Mouse (Mus musculus): ENCODE measurements around the gene Gm10228.
"Not testable (repeated sequence)": the region's sequence is repeated elsewhere in the genome, so short reads cannot be mapped to it uniquely, and the experiment has no call there.

The Gm10228 gene

DNA sequence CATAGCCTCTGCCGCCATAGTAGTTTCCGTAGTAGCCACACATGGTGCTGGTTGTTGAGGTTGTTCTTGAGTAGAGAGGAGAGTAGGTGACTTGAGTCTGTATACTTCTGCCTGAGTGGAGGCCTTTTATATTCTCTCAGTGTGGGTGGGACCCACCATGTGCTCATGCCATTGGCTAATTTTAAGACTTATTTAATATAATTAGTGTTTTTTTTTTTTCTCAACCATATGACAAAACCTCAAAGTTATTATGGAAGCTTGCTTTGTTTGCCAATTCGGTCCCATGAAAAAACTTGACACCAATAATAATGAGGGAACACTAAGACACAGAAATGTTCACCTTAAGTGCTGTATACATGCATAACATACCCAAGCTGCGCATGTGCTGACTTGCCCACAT, at the start of gene Gm10228:
Gm10228 (minus strand) TSS at position 101 of the 400 bp plus-strand sequence.
- not testable (repeated sequence) for DNase-seq

DNA sequence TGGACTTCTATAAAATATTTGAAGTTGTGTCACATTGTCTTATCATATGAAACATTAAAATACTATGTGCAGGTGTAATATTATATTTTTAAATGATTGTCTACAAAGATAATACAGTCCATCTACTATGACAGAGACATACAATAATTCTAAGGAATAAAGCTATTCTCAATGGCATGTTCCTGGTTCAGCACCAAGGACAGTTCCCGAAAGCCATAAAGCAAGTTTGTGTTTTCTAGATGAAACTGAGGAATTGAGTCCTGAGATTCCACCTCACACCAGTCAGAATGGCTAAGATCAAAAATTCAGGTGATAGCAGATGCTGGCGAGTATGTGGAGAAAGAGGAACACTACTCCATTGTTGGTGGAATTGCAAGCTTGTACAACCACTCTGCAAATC, 29.8 kb upstream of the Gm10228 start:
- not testable (repeated sequence) for DNase-seq

DNA sequence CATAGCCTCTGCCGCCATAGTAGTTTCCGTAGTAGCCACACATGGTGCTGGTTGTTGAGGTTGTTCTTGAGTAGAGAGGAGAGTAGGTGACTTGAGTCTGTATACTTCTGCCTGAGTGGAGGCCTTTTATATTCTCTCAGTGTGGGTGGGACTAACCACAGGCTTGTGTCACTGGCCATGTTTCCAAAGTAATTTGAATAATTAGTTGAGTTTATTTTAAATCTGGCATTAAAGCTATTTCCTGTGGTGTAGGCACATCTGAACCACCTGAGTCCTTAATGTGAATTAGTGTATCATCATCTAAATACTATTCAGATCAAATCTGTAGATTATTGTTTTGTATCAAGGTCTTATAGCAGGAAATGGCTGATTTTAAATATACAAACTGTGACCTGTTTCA, 22.6 kb upstream of the Gm10228 start, which contains the start of gene 1110025L11Rik:
1110025L11Rik (minus strand) TSS at position 101 of the 400 bp plus-strand sequence.
- not testable (repeated sequence) for DNase-seq

DNA sequence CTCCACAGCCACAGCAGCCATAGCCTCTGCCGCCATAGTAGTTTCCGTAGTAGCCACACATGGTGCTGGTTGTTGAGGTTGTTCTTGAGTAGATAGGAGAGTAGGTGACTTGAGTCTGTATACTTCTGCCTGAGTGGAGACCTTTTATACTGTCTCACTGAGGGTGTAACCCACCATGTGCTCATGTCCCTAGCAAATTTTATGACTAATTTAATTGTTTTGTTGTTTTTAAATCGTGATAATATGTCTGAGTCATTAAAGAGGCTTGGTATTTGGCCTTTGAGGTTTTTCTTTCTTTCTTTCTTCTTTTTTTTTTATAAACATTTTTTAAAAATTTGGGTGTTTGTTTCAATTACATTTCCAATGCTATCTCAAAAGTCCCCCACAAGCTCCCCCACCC, 6.5 kb upstream of the Gm10228 start, which contains the start of gene Krtap6-5:
Krtap6-5 (minus strand) TSS at position 101 of the 400 bp plus-strand sequence.
- no peak for DNase-seq

DNA sequence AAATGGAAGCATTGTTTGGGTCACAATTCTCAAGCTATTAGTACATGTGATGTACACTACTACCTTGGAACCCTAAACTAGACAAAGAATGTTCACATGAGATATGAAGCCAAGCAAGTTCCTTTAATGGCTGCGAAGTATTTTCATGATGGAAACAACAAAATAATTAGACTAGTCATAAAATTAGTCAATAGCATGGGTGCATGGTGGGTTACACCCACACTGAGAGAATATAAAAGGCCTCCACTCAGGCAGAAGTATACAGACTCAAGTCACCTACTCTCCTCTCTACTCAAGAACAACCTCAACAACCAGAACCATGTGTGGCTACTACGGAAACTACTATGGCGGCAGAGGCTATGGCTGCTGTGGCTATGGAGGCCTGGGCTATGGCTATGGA, 9.9 kb downstream of the Gm10228 start, which contains the start of gene Krtap6-1:
Krtap6-1 (plus strand) TSS at position 301 of the 400 bp plus-strand sequence.
- DNase-seq: not testable (repeated sequence)

DNA sequence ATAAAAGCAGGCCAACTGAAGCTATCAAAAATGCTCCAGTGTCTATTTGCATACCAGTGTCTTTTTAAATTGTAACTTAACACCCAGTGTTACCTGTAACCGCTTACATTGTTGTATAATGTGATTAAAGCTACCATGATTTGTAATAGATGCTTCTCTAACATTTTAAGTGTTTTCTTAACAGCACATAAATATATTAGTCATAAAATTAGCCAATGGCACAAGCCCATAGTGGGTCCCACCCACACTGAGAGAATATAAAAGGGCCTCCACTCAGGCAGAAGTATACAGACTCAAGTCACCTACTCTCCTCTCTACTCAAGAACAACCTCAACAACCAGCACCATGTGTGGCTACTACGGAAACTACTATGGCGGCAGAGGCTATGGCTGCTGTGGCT, 26.3 kb downstream of the Gm10228 start, which contains the start of gene Gm10229:
Gm10229 (plus strand) TSS at position 301 of the 400 bp plus-strand sequence.
- DNase-seq: not testable (repeated sequence)

DNA sequence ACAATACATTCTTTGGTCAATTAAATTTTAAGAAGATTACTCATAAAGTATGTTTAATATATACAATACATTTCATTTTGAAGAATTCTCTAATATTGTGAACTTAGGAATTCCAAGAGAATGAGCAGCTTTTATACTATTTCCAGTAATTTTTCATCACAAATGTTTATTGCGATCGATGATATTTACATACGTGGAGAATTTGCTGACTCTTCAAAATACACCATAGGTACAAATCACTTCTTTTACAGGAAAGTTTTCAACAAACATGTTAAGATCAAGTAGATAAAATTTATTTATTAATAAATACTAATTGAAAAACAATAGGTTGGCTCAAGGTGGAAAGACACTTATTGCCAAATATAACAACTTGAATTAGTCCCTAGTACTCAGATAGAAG, 27.3 kb downstream of the Gm10228 start:
- no peak for DNase-seq

DNA sequence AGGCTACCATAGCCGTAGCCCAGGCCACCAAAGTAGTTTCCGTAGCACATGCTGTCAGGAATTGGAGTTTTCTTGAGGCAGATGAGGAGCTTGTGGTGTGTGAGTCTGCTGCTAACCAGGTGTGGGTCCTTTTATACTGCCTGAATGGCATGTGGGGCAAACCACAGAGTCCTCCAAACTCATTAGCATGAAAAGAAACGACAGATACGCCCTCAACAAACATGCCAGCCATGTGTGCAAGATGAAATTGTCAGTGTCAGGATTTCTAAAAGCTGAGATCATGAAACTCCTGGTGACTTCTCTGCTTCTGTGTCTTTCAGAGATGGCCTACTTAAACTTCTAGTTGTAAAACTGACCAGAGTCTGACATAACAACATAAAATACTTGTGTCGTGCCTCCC, 30.6 kb downstream of the Gm10228 start, which contains the start of gene Krtap22-2:
Krtap22-2 (minus strand) TSS at position 101 of the 400 bp plus-strand sequence.
- no peak for DNase-seq

All from cerebellum, postnatal 36 days (tissue).